Mouse (Mus musculus) limb, embryonic 13.5 days (tissue): ENCODE data around the gene Derl2. TPM values are rescaled to one million over a fixed set of nuclear protein-coding genes. Genes with fewer than 3 reads are reported as not detected.

ENCODE experiments used
- ATAC-seq: fragments of 200-750 bp; cut with Nextera tagmentation; 2 replicates; pipeline ENCODE4 v1.8.0; 2017; ENCODE audit warnings: low read depth, moderate number of reproducible peaks, moderate TSS enrichment; ENCODE audit not compliant: low FRiP score
- H3K27ac ChIP-seq: fragments of 300-500 bp; sonication (generic); 2 replicates; pipeline ENCODE4 v1.5.1; 2015; ENCODE audit warnings: inconsistent platforms, mild to moderate bottlenecking, moderate library complexity
- H3K27me3 ChIP-seq: fragments of 300-500 bp; sonication (generic); 2 replicates; pipeline ENCODE4 v1.6.1; 2015; ENCODE audit warnings: mild to moderate bottlenecking, inconsistent platforms
- H3K36me3 ChIP-seq: fragments of 300-500 bp; sonication (generic); 2 replicates; pipeline ENCODE4 v1.6.1; 2015; ENCODE audit warnings: inconsistent platforms, mild to moderate bottlenecking, moderate library complexity
- H3K4me1 ChIP-seq: fragments of 300-500 bp; sonication (generic); 2 replicates; pipeline ENCODE4 v1.6.1; 2015; ENCODE audit warnings: inconsistent platforms
- H3K4me2 ChIP-seq: fragments of 300-500 bp; sonication (generic); replicated peaks from 2 replicates; pipeline ENCODE4 v1.6.1; 2015; ENCODE audit warnings: inconsistent platforms, mild to moderate bottlenecking, moderate library complexity
- H3K4me3 ChIP-seq: fragments of 300-500 bp; sonication (generic); 2 replicates; pipeline ENCODE4 v1.5.1; 2015; ENCODE audit warnings: moderate library complexity, mild to moderate bottlenecking, inconsistent platforms
- H3K9ac ChIP-seq: fragments of 300-500 bp; sonication (generic); 2 replicates; pipeline ENCODE4 v1.6.1; 2015; ENCODE audit warnings: mild to moderate bottlenecking, inconsistent platforms
- H3K9me3 ChIP-seq: fragments of 300-500 bp; sonication (generic); 2 replicates; pipeline ENCODE4 v1.6.1; 2016; ENCODE audit warnings: inconsistent platforms
- WGBS: fragments of 180-500 bp; shearing (Covaris S2); methylation state at CpG from one replicate; pipeline ENCODE4 v1.1.7; 2015; 5-methylcytosine and 5-hydroxymethylcytosine counted together
- polyA plus RNA-seq: library from polyadenylated mRNA; unstranded; fragments of >200 nt; fragmentation: Nextera tagmentation; extraction: Ambion mirVana; gene quantifications from 2 replicates; pipeline ENCODE4 v1.2.1, GENCODE M21; 2015

The Derl2 gene
- polyA plus RNA-seq, 1 experiment from 2014 or later, result 49.3 TPM

DNA sequence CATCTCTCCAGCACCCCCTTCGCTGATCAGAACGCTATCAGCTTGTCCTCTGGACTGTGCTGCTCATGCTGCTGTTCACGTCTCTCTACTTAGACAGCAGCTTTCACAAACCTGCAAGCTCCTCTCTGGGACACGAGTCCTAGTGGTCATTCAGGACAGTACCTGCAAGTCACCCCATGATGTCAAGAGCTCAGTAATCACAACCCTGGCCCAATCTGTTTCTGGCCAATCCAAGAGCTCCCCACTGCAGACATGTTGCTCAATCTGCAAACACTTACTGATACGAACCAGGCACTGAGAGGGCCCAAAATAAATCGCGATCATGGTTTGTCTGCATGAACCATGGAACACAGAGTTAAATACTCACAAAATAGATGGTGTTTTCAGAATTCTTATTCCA lies 6.9 kb downstream of the Derl2 start:
- 94% methylated on average over 7 of the region's 7 CpGs for WGBS
- Histone ChIP-seq H3K4me2 (no peak overlapping the region), H3K4me1 (peaks cover 6% of the 10 kb centered on the region), H3K27me3 (no peaks in the 10 kb centered on the region), H3K9ac (no peak overlapping the region), H3K36me3 (peaks cover 58% of the 10 kb centered on the region), H3K4me3 (no peak overlapping the region), H3K9me3 (no peaks in the 10 kb centered on the region), H3K27ac (no peak overlapping the region)
- ATAC-seq, result no peak

GRCm38 (mm10) chr11:71008321-71008720 lies 11.3 kb downstream of the Derl2 start:
- no peak overlapping the region for H3K4me3 ChIP-seq
- peaks cover 50% of the 10 kb centered on the region for H3K36me3 ChIP-seq
- no peak overlapping the region for H3K4me2 ChIP-seq
- ATAC-seq, result no peak
- 92% methylated on average over 3 of the region's 3 CpGs for WGBS
- H3K4me1 ChIP-seq, result peaks cover under 1% of the 10 kb centered on the region; the same call in 1 of the 2 replicates
- H3K27me3 ChIP-seq, result no peaks in the 10 kb centered on the region
- no peak overlapping the region for H3K27ac ChIP-seq
- no peaks in the 10 kb centered on the region for H3K9me3 ChIP-seq
- no peak overlapping the region for H3K9ac ChIP-seq

- no peaks in the 10 kb centered on the region for H3K9me3 ChIP-seq
- no peak overlapping the region for H3K27ac ChIP-seq
- no peak overlapping the region for H3K9ac ChIP-seq
- H3K4me2 ChIP-seq, result no peak overlapping the region
- 90% methylated on average over 7 of the region's 7 CpGs for WGBS
- H3K27me3 ChIP-seq, result no peaks in the 10 kb centered on the region
- H3K4me3 ChIP-seq, result no peak overlapping the region
- H3K4me1 ChIP-seq, result peaks cover 5% of the 10 kb centered on the region
- ATAC-seq, result no peak
- peaks cover 48% of the 10 kb centered on the region for H3K36me3 ChIP-seq
Observed at GRCm38 (mm10) chr11:71007831-71008230, 11.8 kb downstream of the Derl2 start.

GRCm38 (mm10) chr11:71007026-71007425 lies 12.6 kb downstream of the Derl2 start:
- H3K9me3 ChIP-seq, result no peaks in the 10 kb centered on the region
- WGBS, result 94% methylated on average over 6 of the region's 6 CpGs
- H3K4me2 ChIP-seq, result no peak overlapping the region
- no peak overlapping the region for H3K27ac ChIP-seq
- peaks cover 13% of the 10 kb centered on the region for H3K4me1 ChIP-seq
- H3K36me3 ChIP-seq, result peaks cover 40% of the 10 kb centered on the region
- no peak overlapping the region for H3K4me3 ChIP-seq
- H3K9ac ChIP-seq, result no peak overlapping the region
- H3K27me3 ChIP-seq, result no peaks in the 10 kb centered on the region
- ATAC-seq, result no peak

- peaks cover 34% of the 10 kb centered on the region for H3K36me3 ChIP-seq
- H3K4me3 ChIP-seq, result peak overlapping the region; percentile 93; the same call in 1 of the 2 replicates
- H3K27me3 ChIP-seq, result no peaks in the 10 kb centered on the region
- no peak for ATAC-seq
- H3K9me3 ChIP-seq, result no peaks in the 10 kb centered on the region
- no peak overlapping the region for H3K27ac ChIP-seq
- H3K4me1 ChIP-seq, result peaks cover 13% of the 10 kb centered on the region
- H3K4me2 ChIP-seq, result peak overlapping the region; percentile 51
- WGBS, result 60% methylated on average over 5 of the region's 5 CpGs
- H3K9ac ChIP-seq, result no peak overlapping the region
Observed at GRCm38 (mm10) chr11:71005046-71005445, 14.6 kb downstream of the Derl2 start.

GRCm38 (mm10) chr11:71004316-71004773 lies 15.3 kb downstream of the Derl2 start, which contains the start of gene Dhx33:
Dhx33 (minus strand) TSS chr11:71004437.
- Histone ChIP-seq H3K27ac (peak within 1 kb of the TSS; percentile 70; the same call in 1 of the 2 replicates), H3K4me3 (peak within 1 kb of the TSS; percentile 93), H3K4me1 (peaks cover 13% of the 10 kb centered on the region), H3K36me3 (peaks cover 34% of the 10 kb centered on the region), H3K4me2 (peak within 1 kb of the TSS; percentile 91), H3K9me3 (no peaks in the 10 kb centered on the region), H3K9ac (peak within 1 kb of the TSS; percentile 80), H3K27me3 (no peaks in the 10 kb centered on the region)
- under 1% methylated on average over 35 of the region's 35 CpGs for WGBS
- peak; percentile 99 for ATAC-seq

GRCm38 (mm10) chr11:71003611-71004315 lies 15.9 kb downstream of the Derl2 start:
- peak overlapping the region; percentile 91 for H3K4me2 ChIP-seq
- peak overlapping the region; percentile 80 for H3K9ac ChIP-seq
- peak overlapping the region; percentile 70; the same call in 1 of the 2 replicates for H3K27ac ChIP-seq
- H3K27me3 ChIP-seq, result no peaks in the 10 kb centered on the region
- H3K4me3 ChIP-seq, result peak overlapping the region; percentile 93
- peak; percentile 84 for ATAC-seq
- WGBS, result under 1% methylated on average over 49 of the region's 49 CpGs
- peaks cover 35% of the 10 kb centered on the region for H3K36me3 ChIP-seq
- peaks cover 13% of the 10 kb centered on the region for H3K4me1 ChIP-seq
- no peaks in the 10 kb centered on the region for H3K9me3 ChIP-seq

DNA sequence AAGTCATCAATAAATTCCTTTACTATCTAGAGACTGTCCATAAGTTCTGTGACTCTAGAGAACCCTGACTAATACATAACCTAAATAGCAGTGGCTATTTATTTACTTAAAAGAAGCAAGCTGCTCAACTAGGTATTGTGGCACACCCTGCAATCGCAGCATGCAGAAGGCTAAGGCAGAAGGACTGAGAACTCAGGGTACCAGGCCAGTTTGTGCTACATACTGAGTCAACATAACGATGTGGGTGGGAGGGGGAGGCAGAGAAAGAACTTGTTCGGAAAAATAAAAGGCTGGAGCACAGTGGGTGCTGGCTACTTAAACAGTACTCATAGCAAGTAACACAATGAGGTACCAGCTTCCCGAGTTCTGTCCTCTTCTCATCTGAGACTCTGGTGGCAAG lies 18.5 kb downstream of the Derl2 start:
- 87% methylated on average over 4 of the region's 4 CpGs for WGBS
- Histone ChIP-seq H3K4me1 (peaks cover 13% of the 10 kb centered on the region), H3K4me2 (no peak overlapping the region), H3K4me3 (no peak overlapping the region), H3K36me3 (peaks cover 45% of the 10 kb centered on the region), H3K27ac (no peak overlapping the region), H3K9me3 (no peaks in the 10 kb centered on the region), H3K9ac (no peak overlapping the region), H3K27me3 (no peaks in the 10 kb centered on the region)
- no peak for ATAC-seq

- no peaks in the 10 kb centered on the region for H3K27me3 ChIP-seq
- H3K36me3 ChIP-seq, result peaks cover 74% of the 10 kb centered on the region
- H3K4me2 ChIP-seq, result peak within 1 kb of the TSS; percentile 90
- whole genome bisulfite sequencing, result under 1% methylated on average over 62 of the region's 64 CpGs
- H3K9ac ChIP-seq, result peak within 1 kb of the TSS; percentile 97
- H3K9me3 ChIP-seq, result no peaks in the 10 kb centered on the region
- H3K4me3 ChIP-seq, result peak within 1 kb of the TSS; percentile 100
- peak; percentile 93 for ATAC-seq
- H3K4me1 ChIP-seq, result peaks cover 12% of the 10 kb centered on the region
- no peak within 1 kb of the TSS for H3K27ac ChIP-seq
Observed at GRCm38 (mm10) chr11:70982557-70983228, 36.9 kb downstream of the Derl2 start, which contains the start of gene C1qbp. C1qbp (minus strand) TSS chr11:70983026.

DNA sequence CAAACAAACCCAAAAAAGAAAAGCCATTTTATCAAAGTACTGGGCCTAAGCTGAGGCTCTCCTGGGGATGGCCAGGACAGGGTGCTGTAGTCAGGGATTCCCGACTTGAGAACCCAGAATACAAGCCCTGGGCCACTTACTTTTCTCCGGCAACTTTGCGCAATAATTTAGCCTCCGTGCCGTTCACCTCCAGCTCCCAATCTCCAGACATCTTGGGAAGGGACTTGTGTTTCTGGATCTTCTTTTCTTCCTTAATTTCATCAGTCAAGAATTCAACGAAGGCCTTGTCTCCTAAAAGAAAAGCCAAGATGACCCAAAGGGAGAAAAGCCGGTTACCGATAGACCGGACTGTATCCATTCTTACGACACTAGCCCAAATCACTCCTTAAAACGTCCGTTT lies 37.6 kb downstream of the Derl2 start:
- Histone ChIP-seq H3K9me3 (no peaks in the 10 kb centered on the region), H3K27ac (no peak overlapping the region), H3K4me3 (peak overlapping the region; percentile 100), H3K9ac (peak overlapping the region; percentile 97), H3K4me1 (peaks cover 12% of the 10 kb centered on the region), H3K36me3 (peaks cover 74% of the 10 kb centered on the region), H3K27me3 (no peaks in the 10 kb centered on the region), H3K4me2 (peak overlapping the region; percentile 90)
- no peak for ATAC-seq
- 9% methylated on average over 12 of the region's 12 CpGs for WGBS

DNA sequence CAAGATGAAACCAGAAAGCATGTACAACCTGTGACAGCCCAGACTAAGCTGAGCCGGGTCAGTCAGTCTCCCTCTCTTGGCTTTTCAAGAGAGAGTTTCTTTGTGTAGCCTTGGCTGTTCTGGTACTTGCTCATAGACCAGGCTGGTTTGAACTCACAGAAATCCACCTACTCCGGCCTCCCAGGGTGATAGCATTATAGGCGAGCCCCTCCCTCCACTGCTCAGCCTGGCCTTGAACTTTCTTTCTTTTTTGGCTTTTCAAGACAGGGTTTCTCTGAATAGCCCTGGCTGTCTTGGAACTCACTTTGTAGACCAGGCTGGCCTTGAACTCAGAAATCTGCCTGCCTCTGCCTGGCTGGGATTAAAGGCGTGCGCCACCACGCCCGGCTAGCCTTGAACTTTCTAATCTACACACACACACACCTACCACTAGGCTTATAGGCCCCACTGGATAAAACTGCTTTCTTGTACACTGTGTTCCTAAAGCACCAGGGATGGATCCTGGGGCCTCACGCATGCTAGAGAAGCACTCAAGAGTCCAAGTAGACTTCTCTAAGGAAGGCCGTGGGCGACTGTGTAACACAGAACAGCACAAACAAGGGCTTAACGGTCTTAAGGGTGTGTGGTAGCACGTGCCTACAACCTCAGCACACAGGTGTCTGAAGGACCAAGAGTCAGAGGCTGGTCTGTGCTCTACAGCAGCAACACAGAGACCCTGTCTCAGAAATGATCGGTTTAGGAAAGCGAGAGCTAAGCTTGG lies 38.7 kb downstream of the Derl2 start:
- WGBS, result 90% methylated on average over 14 of the region's 14 CpGs
- peak overlapping the region; percentile 100; the same call in 1 of the 2 replicates for H3K4me3 ChIP-seq
- ATAC-seq, result no peak
- H3K27ac ChIP-seq, result no peak overlapping the region
- H3K4me1 ChIP-seq, result peaks cover 12% of the 10 kb centered on the region
- peaks cover 74% of the 10 kb centered on the region for H3K36me3 ChIP-seq
- H3K9ac ChIP-seq, result no peak overlapping the region
- H3K9me3 ChIP-seq, result no peaks in the 10 kb centered on the region
- H3K27me3 ChIP-seq, result no peaks in the 10 kb centered on the region
- peak overlapping the region; percentile 90 for H3K4me2 ChIP-seq

DNA sequence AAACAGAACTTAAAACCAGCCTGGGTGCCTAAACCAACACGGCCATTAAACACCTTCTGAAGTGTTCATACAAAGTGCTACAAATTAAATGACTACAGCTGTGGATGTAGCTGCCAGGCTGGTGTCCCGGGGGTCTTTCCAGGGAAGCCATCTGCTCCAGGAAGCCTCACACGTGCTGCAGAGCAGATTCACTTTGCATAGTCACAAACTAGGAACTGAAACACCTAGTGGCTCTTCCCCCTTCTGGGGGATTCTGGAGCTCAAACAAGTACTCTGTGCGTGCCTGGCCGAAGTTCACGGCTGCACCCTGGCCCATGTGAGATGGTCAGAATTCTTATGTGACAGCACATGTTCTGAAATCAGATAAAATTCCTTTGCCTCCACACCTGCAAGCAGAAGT lies 39.4 kb downstream of the Derl2 start:
- H3K36me3 ChIP-seq, result peaks cover 74% of the 10 kb centered on the region
- no peaks in the 10 kb centered on the region for H3K9me3 ChIP-seq
- no peak overlapping the region for H3K4me3 ChIP-seq
- 88% methylated on average over 6 of the region's 6 CpGs for WGBS
- H3K4me2 ChIP-seq, result no peak overlapping the region
- no peaks in the 10 kb centered on the region for H3K27me3 ChIP-seq
- peaks cover 12% of the 10 kb centered on the region for H3K4me1 ChIP-seq
- no peak overlapping the region for H3K27ac ChIP-seq
- no peak overlapping the region for H3K9ac ChIP-seq
- ATAC-seq, result no peak
